Mouse (Mus musculus): Measurements from ENCODE around the gene Nr2f1.

Nr2f1 gene

DNA sequence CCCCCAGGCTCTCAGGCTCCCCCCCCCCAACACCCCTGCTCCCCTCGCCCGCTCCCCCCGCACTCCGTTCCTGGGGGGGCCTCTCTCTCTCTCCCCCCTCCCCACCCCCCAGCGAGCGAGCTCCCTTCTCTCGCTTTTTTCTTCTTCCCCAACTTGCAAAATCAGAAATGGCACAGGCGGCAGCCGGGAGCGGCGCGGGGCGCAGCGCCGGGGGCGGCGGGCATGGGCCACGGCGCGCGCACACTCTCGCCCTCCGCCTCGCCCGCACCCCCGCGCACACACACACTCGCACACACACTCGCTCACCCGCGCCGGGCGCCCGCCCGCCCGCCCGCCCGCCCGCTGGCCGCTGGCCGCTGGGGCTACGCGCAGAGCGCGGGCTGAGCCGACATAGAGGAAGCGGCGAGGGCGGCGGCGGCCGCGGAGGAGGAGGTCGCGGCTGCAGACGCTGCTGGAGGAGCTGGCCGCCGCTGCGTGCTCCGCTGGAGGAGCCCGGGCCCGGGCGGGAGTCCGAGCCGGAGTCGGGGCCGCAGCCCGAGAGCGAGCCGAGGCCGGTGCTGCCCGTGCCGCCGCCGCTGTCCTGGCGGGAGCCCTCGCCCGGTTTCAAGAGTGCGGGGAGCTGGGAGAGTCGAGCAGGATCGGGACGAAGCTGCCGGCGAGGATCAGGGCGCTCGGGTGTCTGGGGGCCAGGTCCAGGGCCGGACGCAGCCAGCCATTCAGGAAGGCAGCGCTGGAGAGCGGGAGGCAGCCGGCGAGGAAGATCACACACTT is 501 bp downstream of the Nr2f1 start:
- DNase-seq: no peak

DNA sequence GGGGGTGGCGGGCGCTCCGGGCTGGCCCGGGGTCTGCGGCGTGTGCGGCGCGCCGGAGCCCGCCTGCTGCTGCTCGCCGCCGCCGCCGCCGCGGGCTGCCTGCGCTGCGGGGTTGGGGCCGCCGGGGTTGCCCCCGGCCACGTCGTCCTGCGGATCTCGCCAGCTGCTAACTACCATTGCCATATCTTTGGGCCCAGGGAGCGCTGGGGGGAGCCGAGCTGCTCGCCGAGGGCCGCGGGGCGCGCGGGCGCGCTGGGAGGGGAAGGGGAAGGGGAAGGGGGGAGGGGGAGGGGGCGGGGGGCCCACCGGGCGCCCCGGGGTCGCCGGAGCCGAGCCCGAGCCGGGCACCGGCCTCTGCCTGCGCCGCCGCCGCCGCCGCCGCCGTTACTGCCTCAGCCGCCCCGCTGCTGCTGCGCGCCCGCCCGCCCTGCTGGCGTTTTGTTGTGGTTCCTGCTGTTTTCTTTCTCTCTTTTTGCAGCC is 1.1 kb downstream of the Nr2f1 start:
- DNase-seq: no peak

DNA sequence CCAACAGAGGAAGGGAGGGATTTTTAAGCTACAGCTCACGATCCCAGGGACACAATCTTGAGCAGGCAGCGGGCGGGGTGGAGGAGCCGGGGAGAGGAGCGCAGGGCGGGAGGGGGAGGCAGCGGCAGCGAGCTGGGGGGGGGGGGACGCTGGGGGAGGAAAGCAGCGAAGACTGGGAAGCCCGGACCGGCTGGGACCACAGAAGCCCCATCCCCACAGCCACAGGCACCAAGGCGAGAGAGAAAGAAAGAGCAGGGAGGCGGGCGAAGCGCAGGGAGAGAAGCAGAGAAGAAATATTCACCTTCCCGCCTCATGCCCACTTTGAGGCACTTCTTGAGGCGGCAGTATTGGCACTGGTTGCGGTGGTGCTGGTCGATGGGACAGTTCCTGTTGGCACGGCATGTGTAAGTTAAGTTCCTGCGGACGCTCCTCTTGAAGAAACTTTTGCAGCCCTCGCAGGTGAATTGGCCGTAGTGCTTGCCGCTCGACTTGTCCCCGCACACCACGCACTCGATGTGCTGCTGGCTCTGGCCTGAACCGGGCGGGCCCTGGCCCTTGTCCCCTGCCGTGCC is 1.7 kb downstream of the Nr2f1 start:
- no peak for DNase-seq

DNA sequence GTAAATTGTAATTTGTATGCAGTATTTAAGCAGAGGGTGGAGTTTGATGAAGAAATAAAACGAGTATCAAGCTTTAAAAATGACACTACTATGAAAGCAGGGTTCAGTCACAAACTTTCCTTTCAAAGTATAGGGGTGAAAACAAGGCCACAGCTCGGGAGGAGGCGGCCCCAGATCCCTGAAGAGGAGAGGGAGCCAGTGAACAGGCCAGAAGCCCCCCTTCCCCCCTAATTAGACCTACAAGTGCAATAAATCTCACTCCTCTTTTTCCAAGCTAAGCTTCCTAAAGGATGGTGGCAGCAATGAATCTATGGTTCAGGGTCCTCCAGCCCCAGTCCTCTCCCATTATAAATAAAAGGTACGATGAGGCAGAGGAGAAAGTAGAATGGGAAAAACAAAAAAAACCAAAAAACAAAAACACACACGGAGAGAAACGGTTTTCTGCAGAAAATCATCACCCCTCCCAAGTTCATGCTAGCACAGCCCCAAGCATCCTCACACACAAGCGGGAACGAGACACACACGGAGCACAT is 2.2 kb downstream of the Nr2f1 start:
- DNase-seq: no peak

DNA sequence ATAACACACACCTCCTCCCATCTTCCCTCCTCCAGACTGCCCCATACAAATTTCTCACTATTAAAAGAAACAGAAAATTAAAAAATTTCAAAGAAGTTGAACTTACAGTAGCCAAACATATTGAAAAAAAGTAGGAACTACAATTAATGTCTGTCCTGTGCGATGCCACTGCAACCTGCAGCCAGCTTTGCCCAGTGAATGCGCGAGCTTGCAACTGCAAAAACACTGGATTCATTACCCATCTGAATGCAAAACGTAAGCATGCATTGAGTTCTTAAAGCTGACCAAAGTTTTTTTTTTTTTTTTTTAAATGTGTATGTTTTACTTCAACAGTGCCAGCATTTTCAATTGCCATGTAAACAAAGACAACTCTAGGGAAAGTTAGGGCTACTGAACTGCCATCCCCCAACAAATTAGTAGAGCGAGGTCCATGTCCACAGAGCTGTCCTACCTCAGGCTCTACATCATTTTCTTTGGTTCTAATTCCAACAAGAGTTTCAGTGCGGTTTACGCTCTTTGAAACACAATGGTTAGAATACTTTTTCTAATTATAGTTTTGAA is 3.2 kb downstream of the Nr2f1 start:
- no peak for DNase-seq

DNA sequence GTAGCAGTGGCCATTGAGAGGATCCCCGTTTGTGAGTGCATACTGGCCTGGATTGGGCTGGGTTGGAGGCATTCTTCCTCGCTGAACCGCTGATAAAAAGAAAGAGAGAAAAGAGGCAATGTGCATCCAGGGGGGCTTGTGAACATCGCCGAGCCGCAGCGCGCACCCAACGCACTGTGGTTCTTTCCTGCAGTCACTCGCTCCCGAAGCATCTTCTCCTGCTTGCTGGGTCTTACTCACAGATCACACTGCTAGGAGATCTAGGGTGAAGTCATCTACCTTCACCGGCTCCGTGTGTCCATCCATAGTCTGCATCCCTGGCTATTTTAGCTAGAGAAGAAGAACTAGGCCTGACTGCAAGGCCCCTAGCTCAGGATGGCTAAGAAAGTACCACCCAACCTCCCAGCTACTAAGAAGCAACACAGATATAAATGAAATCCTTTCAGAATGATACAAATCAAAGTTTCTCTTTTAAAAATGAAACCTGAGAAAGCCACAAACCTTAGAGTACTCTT is 3.9 kb downstream of the Nr2f1 start:
- DNase-seq: no peak

DNA sequence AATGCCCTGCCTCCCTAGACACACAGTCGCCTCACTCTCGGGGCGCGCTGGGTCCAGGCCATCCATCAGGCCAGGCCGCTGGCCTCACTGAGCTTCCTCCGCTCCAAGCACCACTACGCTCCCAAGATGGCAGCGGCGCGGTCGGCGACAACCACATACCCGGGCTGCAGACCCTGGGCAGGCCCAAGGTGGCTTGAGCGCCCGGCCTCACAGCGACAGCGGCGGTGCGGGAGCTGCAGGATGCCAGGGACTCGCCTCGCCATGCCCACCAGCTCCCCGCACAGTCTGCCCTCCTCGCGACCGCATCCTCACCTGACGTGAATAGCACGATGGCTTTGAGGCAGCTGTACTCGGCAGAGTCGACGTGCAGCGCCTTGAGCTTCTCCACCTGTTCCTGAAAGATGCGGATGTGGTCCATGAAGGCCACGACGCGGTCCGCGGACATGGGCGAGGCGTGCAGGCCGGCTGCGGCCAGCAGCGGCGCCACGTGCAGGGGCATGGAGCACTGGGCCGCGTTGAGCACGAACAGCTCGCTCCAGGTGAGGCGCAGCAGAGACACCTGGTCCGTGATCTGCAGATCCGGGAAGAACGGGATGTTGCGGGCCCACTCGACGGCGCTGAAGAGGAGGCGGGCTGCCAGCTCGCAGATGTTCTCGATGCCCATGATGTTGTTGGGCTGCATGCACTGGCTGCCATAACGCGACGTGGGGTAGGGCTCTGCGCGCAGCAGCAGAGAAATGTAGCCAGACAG is 4.5 kb downstream of the Nr2f1 start:
- no peak for DNase-seq

DNA sequence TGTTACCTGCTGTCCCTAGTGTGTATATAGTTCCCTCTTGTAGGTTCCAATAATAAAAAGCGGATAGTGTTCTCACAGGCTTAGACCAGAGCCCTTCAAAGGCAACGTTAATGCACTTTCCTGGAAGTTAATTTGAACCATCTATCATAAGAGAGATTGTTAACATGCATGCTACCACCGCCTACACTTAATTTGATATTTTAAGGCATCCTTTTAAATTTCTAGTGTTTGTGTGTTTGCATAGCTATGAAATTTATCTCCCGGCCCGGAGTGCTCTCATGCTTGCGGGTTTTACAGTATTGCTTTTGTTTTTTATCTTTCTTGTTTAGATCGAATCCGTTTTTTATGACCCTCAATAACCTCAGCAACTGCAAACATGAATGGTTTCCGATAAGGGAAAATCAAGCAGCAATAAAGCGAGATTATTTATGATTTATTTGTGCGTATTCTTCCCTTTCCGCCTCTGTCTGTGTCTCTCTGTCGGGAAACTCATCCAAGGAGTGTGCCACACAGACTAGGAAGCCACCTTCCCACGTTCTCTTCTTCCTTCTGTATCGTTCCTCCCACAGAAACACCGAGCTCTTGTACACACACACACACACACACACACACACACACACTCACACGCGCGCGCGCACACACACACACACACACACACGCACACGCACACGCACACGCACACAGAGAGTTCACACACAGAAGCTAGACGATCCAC is 5.3 kb downstream of the Nr2f1 start:
- DNase-seq: no peak

DNA sequence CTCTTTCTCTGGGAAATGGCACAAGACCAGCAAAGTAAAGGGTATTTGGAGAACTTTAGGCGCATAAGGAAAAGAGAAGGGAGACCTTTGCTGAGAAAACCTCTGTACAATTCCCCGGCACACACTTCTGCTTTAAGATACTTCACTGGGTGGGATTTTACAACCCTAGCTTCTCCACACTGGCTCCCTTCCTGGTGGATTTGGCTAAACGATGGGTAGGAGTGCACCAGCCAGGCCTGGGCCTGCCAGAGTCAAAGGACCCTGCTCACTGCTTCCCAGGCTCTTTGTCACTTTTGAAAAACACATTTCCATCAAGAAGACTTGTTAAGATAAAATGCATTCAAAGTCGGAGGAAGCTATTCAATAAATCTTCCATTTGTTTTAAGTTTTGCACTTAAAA is 6.3 kb downstream of the Nr2f1 start:
- DNase-seq: no peak

DNA sequence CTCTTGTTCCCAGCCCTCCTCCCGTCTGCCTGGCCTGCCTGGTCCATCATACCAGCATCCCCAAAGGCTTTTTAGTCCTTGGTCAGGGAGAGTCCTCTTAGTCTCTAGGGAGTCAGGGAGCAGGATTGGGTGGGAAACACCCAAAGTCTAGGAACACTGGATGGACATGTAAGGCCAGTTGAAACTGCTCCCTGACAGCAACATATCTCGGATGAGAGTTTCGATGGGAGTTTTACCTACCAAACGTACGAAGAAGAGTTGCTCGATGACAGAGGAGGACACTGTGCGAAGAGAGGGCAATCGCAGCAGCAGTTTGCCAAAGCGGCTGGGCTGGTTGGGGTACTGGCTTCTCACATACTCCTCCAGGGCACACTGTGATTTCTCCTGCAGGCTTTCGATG is 10.0 kb downstream of the Nr2f1 start:
- no peak for DNase-seq

DNA sequence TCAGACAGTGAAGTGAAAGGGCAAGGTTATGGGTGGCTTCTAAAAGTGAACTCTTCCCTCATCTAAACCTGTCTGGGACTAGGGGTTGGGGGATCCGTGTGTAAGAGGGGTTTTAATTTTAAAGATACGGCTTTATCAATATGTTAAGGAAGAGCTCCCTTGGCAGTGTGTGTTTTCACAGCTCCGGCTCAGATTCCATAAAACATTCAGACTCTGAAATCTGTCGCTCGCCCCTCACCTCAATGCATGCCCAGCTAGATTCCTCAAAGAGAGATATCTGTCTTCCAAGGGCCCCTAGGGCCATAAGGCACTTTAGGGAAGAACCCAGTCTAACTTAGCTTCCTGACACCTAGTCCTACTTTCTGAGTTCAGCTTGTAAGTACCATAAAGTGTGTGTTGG is 11.7 kb downstream of the Nr2f1 start:
- DNase-seq: no peak

DNA sequence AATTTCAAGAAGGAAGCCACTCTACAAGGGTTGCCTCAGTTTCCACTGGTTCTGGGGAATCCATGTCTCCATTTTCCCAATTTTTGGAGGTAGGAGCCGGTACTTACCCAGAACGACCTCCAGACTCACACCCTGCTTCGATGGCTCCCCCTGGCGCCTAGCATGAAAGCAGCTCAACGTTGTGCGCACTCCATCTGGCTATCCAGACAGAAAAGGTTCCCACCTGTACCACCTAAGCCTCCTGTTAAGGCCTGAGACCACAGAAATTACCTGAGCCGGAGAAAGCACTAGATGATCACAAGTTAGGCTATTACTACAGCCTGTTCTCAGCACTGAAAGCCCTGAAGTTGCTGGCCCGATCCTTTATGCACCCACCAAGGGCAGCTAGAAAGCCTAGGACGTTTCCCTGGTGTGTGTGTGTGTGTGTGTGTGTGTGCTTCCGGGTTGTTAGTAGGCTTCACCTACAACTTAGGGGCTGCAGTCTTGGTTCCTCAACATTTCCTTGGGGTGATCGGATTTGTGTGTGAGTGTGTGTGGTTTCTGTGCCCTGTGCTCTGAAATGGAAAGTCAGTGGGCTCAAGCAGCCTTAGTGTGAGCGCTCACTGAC is 13.1 kb downstream of the Nr2f1 start:
- DNase-seq: no peak

DNA sequence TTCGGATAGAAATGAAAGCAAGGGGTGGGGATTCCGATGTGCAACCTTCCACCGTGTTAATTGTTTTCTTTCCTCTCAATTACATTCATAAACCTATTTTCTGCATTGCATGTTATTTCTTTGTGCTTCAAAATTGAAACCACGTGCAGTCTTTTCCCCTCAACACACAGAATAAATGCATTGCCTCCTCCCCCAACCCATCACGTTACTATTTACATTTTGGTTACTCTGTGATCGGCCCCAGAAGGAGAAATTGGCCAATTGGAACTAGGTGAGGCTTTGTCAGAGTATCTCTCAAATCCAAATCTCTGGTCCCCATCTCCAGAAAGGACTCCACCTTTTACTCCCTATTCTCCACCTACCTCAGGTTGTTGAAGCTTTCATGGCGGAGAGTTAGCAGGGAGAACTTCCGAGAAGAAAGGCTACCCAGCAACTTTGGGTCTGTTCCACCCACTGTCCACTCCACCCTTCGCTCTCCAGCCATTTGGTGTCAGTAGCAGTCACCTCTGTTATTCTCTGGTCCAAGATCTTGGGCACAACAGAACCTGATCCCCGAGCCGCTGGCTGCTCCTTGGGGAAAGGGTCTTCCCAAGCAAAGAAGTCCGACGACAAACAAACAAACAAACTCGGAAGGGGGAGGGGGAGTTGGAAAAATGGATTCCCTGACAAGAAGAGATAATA is 14.6 kb downstream of the Nr2f1 start:
- DNase-seq: no peak

DNA sequence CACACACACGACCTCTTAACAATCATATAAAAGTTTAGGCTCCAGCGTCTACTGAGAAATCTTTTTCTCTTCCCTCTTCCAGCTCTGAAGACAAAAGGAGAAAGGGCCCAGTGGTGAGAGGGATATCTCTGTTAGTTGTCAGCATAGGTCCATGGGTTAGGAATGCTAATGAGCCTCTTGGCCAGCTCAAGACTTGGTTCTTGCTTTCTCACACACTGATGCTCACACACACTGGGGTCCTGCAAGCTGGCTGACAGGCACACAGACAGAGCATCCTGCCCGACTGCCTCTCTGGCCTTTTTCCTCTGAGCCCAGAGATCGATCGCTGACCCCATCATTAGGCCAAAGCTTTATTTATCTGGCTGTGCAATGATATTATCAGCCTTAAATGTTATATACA is 15.6 kb downstream of the Nr2f1 start:
- DNase-seq: no peak

DNA sequence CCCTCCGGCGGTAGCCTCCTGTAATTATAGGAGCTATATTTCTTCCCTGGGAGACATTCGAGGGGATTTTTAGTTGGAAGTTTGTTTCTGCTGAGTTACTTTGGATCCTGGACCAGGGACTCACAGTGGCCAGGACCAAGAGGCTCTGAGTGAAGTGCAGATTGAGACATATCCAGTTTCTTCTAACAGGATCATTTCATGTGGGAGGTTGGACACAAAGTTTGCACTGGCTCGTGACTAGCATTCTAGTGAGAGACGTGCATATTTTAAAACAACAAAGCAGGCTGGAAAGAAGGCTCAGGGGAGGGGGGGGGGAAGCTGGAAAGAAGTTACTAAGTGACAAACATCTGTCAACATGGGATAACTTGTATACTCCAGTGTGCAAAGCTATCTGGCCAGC is 16.6 kb downstream of the Nr2f1 start:
- DNase-seq: no peak

DNA sequence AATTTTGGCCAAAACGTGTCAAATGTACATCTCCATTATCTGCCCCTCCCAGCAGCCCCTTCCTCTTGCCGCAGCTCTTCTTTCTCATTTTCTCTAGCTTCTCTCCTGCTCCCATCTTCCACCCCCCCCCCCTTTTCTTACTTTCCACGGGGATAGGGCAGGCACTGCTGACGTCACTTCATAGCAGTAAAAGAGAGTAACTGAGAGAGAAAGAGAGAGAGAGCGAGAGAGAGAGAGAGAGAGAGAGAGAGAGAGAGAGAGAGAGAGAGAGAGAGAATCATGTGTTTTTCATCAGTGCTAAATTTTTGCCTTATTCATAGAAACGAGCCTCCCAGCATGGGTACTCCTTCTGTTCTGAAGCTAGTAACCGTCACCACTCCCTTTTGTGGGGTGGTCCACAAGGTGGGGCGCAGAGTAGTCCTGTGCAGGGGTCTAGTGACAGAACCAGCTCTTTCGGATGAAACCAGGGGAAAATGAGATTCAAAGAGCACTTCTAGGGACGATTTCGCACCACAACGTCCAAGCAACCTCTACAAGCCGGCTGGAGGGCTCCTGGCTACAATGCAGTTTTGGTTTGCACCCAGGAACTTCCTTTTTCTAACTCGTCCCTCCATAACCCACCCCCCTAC is 17.5 kb downstream of the Nr2f1 start:
- DNase-seq: no peak

DNA sequence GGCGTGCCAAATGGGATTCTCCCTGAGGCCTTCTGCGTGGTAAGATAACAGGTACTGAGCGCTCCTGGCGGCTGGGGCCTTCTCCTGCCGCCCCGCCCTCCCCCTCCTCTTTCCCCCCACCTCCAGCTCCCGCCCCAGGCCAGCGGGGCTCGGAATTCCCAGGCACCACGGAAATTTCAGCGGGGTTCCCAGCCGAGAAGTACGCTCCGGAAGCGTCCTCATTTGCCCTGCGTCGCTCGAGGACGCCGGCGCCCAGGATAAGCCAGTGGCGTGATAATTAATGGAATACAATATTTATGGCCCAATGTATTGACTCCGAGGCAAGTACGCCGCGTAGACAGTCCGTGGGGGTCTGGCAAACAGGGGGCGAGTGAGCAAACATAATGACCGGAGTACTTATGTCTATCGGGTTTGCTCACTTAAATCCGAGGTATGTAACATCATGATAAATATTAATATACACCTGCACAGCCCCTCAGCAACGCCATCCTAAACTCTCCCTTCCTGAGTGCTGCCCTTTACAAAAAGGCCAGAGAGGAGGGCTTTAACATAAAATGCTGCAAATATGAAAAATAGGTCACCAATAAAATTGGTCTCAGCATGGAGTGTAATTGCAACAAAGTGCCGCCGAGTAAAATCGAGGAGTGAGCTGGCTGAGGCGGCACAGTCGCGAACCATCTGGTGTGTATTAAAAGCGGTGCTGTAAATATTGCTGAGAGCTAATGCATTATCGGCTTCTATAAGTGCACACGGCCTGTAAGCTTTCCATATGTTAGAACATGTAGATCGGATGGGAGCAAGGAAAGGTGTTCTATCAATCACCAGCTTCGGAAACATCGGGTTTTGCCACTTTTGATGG is 18.3 kb downstream of the Nr2f1 start:
- DNase-seq: no peak

DNA sequence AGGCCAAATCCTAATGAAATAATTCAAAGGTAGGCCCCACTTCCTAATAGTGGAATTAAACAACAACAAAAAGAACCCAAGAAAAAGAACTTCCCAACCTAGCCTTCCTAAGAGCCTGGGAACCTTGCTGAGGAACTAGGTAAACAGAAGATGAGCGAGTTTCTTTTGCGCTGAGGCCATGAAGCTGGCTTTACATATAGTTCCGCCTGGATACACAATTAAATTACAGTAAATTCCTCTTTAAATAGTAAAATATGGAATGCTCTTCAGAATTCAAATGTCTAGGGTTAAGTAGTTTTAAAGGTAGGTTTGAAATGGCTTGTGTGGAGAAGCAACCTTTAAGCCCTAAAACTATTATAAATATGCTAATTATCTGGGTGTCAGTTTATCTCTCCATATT is 19.3 kb downstream of the Nr2f1 start:
- DNase-seq: no peak

DNA sequence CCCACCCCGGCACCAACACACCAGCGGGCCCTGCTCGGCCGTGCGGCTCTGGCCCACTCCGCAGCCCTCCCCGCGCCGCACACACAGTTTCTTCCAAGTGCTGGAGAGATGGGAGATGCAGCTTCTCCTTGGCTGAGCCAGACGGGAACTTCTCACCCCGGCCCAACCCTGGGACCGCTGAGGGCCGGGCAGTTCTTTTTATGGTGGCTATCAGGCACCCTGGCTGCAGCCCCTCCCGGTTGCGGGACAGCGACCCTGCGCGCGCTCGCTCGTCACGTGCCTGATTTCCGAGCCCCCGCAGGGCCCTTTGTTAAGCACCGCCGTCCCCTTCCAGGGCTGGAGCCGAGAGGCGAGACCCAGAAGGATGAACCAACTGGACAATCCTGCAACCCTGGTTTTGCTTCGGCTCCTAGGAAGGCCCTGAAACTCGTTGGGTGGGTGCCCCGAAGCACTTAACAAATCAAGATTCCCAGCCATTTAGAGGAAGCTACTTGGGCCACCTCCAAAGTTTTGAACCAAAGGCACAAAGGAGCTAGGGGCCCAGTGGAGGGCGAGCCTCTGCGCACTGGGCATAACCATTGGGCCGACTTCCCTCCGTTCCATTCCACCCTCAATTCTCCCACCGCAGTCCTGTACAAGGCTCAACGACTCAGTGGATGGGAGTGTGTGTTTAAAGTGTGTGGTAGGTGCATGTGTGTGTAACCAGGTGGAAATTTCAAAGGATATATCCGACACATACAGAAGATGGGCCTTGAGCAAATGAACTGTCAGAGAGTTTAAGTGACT is 20.1 kb downstream of the Nr2f1 start:
- DNase-seq: peak; percentile 12

Data from layer of hippocampus, adult 9-11 months (tissue).